Mouse (Mus musculus) myocyte (in vitro differentiated cells): ENCODE measurements around the gene Clec14a.

Experiments
- CEBPB ChIP-seq: IDR thresholded peaks from 2 replicates; pipeline ENCODE4 v1.6.1; 2011; ENCODE audit warnings: mild to moderate bottlenecking, moderate library complexity; ENCODE audit not compliant: poor library complexity, insufficient read depth, severe bottlenecking
- E2F4 ChIP-seq: IDR thresholded peaks from one replicate; pipeline ENCODE4 v1.6.1; 2011; ENCODE audit warnings: mild to moderate bottlenecking, control low read depth, moderate library complexity; ENCODE audit not compliant: insufficient read depth
- MAX ChIP-seq: IDR thresholded peaks from one replicate; pipeline ENCODE4 v1.6.1; 2011; ENCODE audit warnings: low read depth, mild to moderate bottlenecking, control low read depth
- MYOD1 ChIP-seq, 3 experiments: IDR thresholded peaks; one replicate each; pipeline ENCODE4 v1.6.1; 2011; ENCODE audit warnings: control low read depth in 2 of 3, low read depth in 2 of 3, mild to moderate bottlenecking in 2 of 3, moderate library complexity in 1 of 3; ENCODE audit not compliant: insufficient read length in 2 of 3, control insufficient read depth in 1 of 3
- MYOG ChIP-seq, 3 experiments: IDR thresholded peaks; one replicate each; pipeline ENCODE4 v1.6.1; 2011; ENCODE audit warnings: control low read depth in 2 of 3, low read depth in 2 of 3, mild to moderate bottlenecking in 2 of 3; ENCODE audit not compliant: insufficient read length in 2 of 3, control insufficient read depth in 1 of 3, insufficient read depth in 1 of 3
- POLR2A ChIP-seq: IDR thresholded peaks from one replicate; pipeline ENCODE4 v1.6.1; 2011; ENCODE audit warnings: low read depth, mild to moderate bottlenecking, control low read depth, moderate library complexity; ENCODE audit not compliant: insufficient read length
- POLR2AphosphoS2 ChIP-seq: IDR thresholded peaks from one replicate; pipeline ENCODE4 v1.6.1; 2011; ENCODE audit warnings: low read depth, control low read depth; ENCODE audit not compliant: insufficient read length
- REST ChIP-seq: IDR thresholded peaks from one replicate; pipeline ENCODE4 v1.6.1; 2011; ENCODE audit warnings: mild to moderate bottlenecking, control low read depth, moderate library complexity; ENCODE audit not compliant: insufficient read depth, insufficient read length
- SRF ChIP-seq: IDR thresholded peaks from one replicate; pipeline ENCODE4 v1.6.1; 2011; ENCODE audit warnings: low read depth; ENCODE audit not compliant: control insufficient read depth, insufficient read length
- TCF12 ChIP-seq: IDR thresholded peaks from one replicate; pipeline ENCODE4 v1.6.1; 2011; ENCODE audit warnings: mild to moderate bottlenecking, control low read depth; ENCODE audit not compliant: poor library complexity, insufficient read depth, severe bottlenecking
- TCF3 ChIP-seq: IDR thresholded peaks from one replicate; pipeline ENCODE4 v1.6.1; 2011; ENCODE audit warnings: low read depth, control low read depth; ENCODE audit not compliant: insufficient read length
- USF1 ChIP-seq: IDR thresholded peaks from one replicate; pipeline ENCODE4 v1.6.1; 2011; ENCODE audit warnings: low read depth, mild to moderate bottlenecking, control low read depth, moderate library complexity

- TF ChIP-seq MAX (no peak), USF1 (no peak), POLR2AphosphoS2 (no peak), POLR2A (no peak), MYOD1 (IDR thresholded peaks at IDR 0.05; ENCODE audit: control insufficient read depth in 1 of 3, insufficient read length in 2 of 3, low read depth in 2 of 3) (no peak), TCF12 (no peak), MYOG (IDR thresholded peaks at IDR 0.05; ENCODE audit: control insufficient read depth in 1 of 3, insufficient read depth in 1 of 3, insufficient read length in 2 of 3, low read depth in 2 of 3) (no peak), CEBPB (no peak), SRF (no peak), E2F4 (no peak), TCF3 (no peak), REST (no peak)
Observed at GRCm38 (mm10) chr12:58251901-58252300, 17.2 kb downstream of the Clec14a start.
